Mouse (Mus musculus): ENCODE results near the gene Rft1.

Rft1 gene

DNA sequence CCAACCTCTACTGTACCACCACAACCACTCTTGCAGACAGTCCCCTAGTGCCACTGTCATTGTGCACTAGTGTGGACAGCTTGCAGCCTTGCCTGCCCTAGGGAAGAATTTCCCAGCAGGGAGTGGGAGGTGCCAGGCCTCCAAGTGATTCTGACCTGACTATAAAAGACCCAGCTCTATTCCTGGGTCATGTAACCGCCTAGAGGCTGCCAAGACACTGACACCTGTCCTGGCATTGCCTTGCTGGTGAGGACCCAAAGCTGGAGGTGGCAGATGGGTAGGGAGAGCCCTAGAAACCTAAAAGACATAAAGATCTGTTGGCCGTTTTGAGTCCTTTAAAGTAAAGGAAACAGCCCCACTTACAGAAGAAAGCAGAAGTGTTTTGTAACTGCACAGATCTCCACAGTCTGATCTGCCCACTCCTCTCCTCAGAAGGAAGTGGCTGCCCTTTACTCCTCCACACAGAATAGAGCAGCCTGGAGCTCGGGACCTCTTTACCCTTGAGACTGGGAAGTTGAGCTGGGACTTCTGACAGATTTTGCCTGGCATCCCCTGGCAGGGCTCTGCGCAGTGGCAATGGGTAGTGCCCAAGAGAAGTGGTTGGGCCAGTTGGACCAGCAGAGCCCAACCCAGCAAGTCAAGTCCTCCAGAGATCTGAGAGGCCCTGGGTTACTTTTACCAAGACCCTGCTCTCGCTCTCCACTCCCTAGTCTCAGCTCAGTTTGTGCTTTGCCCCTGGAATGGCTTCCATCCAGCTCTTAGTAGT, 23.2 kb upstream of the Rft1 start:
- no peak for DNase-seq (ENCODE audit: extremely low spot score)

DNA sequence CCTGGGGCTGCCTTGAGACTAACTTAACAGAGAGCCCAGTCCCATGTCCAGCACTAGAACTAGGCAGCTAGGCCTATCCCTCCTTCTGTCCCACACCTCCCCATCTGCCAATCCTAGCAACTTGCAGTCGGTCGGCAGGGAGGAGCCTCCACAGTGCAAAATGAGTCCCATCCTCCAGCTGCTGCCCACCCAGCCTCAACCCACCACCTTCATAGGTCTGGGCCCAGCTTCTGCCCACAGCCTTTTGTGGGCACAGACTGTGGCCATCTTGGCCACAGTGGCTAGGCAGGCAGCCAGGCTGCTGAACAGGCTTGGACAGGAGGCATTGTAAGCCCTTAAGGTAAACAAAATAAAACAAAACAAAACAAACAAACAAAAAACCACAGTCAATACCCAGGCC, 22.3 kb upstream of the Rft1 start:
- no peak for DNase-seq (ENCODE audit: extremely low spot score)

DNA sequence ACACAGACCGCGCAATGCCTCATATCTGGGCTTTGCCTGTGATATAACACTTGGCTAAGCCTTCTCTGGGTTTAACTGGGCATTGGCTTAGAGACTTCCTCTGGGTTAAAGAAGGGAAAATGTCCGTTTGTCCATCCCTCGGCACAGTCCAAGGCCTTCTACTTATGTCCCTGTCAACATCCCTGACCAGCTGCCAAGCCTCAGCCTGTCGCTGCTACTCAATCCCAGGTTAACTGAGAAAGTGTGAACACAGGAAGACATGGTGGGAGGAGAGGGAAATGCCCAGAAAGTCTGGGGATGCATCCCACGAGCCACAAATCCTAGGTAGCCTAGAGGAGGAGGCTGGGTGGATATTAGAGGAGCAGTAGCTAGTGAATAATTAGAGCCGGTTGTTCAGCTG, 20.5 kb upstream of the Rft1 start:
- DNase-seq (ENCODE audit: extremely low spot score): no peak

DNA sequence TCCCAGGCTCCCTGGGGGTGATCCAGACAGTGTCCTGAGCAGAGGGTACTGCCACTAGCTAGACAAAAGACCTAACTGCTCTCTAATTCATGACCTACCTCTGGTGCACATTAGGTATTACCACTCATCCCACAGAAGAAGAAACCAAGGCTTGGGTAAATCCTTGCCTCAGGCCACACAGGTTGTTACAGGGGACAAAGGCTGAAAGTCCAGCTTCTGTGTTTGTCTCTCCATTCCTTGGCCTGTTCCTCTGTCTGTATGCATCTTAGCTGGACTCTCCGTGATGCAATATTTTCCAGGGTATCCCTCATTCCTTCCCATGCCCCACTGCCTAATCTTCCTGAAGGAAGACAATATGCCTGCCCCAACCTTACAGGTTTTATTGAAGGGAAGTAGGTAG, 19.7 kb upstream of the Rft1 start:
- DNase-seq (ENCODE audit: extremely low spot score): no peak

DNA sequence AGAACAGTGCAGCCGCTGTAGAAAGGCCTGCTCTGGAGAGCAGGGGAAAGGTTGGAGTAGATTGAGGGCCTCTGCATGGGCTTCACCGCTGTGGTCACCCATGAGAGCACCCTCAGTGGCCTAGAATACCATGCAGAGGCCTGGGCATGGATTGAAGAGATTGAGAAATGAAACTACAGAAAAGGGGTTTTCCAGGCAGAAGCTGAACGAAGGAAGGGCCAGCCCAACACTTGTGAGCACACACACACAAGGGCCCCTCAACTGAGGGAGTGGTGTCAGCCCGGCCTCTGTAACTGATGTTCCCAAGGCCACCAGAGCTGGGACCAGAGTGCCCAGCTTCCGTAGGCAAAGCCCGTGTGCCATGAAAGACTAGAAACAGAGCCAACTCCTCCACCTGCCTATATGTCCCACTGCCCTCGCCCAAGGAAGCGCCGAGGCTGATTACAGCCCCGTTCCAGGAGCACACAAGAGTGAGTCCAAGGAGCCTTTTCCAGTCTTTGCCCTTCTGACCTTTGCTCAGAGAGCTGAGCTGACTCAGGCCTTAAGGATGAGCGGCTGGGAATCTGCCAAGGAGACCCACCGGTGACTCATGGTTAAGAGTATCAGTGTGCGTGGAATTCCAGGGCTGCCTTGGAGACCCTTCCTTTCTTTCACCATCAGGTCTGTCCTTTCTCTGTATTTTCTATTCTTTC, 18.8 kb upstream of the Rft1 start:
- no peak for DNase-seq (ENCODE audit: extremely low spot score)

DNA sequence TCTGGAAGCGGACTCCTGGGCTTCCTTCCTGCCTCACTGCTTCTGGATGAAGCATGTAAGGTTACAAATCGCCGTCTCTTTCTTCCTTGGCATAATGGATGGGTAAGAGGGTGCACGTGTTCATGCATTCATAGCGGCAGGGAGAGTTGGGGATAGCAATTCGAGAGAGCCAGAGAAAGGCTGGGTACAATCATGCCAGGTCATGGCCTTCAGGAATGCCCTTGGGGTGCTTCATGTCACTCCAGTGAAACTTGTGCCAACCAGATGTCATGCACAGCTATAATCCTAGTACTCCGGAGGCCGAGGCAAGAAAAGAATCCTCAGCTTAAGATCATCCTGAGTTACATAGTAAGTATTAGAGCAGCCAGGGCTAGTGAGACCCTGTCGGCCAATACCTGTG, 17.7 kb upstream of the Rft1 start:
- DNase-seq (ENCODE audit: extremely low spot score): no peak

DNA sequence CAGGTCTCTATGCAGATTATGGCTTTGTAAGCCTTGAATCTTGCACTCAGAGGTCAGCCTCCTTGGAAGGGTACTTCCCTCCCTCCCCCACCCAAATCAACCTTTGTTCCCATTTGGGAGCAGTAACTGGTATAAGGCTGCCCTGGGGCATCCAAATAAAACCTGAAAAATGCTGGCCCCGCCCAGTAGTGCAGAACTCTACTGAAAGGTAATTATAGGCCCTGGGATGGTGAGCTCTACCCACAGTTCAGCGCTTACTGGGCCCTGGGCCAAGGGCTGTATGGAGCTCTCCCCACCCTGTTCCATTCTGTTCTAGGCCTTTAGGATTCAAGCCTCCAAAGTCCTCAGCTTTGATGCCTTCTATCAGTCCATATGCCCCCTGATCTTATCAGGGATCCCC, 17.1 kb upstream of the Rft1 start:
- DNase-seq (ENCODE audit: extremely low spot score): no peak

DNA sequence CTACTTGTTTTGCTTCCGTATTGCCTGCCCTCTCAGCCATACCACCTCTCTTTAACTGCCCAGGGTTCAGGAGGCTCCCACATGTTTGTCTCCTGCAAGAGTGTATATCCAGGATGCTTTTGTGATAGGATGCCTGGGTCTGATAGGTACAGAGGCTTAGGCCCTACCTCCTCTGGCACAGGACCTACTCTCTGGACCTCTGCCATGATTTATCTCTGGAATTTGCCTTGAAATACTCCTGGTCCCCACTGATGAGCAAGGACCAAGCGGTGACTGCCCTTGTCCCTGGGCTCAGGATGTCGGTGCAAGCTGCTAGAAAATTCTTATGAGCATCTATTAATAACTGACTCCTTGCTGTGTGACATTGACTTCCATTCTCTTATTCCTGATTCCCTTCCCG, 16.2 kb upstream of the Rft1 start:
- DNase-seq (ENCODE audit: extremely low spot score): no peak

DNA sequence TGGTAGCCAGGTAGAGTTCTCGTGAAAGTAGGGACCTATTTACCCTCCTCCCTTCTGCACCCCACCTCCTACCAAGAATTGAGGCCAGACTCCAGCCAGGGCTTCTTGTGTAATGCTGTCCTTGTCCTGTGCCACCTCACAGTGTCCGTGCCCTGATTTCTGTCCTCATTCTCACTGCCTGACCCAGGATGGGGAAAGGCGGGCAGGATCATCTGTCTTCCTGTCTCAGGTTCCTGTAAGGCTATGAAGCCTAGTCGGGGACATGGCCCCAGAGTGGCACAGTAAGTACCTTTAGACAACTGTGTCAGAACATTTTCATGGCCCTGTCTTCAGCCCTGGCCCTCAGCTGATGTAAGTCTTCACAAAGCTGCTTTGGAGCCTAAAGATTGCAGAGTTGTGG, 15.5 kb upstream of the Rft1 start:
- DNase-seq (ENCODE audit: extremely low spot score): no peak

DNA sequence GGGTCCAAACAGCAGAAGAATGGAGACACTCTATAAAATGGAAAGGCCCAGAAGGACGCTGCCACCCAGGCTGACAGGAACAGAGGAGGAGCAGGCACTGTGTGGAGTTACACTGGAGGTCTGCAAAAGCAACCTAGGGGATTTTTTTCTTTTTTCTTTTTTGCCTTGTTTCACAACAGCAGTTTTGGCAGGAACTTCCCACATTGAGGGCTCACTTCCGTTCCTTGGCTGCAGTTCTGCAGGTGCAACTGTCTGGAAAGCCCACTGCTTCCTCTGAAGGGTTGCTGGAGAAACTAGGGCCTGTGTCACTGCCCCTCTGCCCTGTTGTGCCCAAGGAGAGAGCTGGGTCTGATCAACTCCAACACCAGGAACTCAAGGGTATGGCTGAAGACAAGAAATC, 12.4 kb upstream of the Rft1 start:
- DNase-seq (ENCODE audit: extremely low spot score): no peak

DNA sequence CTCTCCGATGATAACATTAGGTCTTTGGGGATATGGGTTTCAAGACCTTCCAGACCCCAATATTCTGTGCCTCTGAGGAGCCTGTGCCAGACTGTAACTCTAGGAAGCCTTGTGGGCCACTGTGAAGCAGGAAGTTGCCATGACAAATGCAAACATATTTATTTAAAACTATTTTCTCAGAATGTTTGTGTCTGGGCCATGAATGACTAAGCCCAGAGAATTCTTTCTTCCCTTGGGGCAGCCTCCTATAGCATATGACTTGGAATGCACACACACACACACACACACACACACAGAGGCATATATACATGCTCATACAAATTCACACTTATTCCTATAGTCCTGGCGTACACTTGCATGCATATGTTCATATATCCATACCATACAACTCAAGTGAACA, 10.1 kb upstream of the Rft1 start:
- no peak for DNase-seq (ENCODE audit: extremely low spot score)

DNA sequence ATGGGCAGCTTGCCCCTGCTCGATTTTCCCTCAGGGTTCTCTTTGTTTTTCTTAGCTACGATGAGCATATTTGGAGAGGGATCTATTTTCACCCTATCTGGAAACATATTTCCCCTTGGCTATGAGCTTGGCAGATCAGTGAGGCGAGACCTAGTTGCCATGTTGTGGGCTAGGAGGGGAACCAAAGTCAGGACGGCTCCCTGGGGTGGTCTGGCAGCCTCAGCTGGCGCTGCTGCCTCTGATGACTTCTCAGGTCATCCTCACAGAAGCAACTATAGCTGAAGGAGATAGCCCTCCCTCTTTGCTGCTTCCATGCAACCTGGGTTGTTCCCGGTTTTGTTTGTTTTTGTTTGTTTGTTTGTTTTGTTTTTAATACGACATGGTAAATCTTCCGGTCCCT, 9.1 kb upstream of the Rft1 start:
- no peak for DNase-seq (ENCODE audit: extremely low spot score)

DNA sequence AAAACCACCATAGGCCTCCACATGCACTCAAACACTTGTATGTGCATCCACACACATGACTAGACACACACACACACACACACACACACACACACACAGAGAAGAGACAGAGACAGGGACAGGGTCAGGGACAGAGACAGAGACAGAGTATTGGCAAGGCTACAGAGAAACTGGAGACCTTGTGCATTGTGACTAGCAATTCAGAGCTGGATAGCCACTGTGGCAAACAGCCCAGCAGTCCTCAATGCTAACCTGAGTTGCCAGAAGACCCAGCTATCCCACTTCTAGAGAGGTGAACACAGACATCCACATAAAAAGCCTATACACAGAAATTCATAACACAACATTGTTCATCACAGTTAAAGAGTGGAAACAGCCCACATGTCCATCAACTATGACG, 7.7 kb upstream of the Rft1 start:
- DNase-seq (ENCODE audit: extremely low spot score): no peak

DNA sequence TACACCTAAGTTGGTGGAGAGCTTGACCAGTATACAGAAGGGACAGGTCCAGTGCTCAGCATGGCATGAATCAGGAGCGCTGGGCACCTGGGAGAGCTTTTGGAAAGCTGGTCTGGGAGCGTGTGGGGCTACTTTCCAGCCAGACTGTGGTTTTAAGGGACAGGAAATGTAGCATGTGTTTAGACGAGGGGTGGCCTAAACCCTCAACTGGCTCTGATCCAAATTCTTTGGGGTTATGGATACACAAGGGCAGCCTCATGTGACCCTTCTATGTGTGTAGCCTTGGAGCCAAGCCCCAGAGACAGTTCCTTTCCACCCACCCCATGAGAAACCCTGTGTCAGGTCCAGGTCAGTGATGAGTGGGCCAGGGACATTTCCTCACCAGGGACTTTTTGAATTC, 5.7 kb upstream of the Rft1 start:
- no peak for DNase-seq (ENCODE audit: extremely low spot score)

DNA sequence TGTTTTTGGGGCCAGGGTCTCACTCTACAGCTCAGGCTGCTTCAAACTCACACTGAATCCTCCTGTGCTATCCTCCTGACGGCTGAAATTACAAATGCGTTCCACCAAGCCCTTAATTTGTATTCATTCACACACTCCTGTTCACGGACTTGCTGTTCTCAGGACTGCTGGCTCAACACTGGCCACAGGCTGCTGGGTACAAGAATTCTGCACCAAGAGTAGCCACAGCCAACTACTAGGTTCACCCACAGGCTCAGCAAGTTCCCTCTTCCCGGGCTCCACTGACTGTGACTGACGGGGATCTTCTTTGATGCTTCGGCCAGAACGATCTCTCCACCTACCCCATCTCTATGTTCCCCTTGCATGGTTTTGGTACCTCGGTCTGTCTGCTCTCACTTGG, 4.4 kb upstream of the Rft1 start:
- no peak for DNase-seq (ENCODE audit: extremely low spot score)

DNA sequence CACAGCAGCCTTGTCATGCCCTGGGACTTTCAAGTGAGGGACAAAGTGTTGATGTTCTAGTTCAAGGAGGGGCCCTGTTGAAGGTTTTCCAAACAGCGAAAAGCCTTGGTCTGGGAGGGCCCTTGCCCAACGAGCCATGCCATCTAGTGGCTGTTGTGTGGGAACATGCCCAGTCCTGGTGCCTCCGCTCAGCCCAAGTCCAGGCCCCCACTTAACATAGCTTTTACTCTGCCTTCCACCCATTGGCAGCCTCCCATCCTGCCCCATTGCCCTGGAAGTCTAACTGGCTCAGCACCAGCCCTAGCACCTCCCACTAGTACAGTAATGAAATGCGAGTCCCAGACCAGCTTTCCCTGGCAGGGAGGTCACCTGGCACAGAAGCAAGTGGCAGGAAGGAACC, 3.2 kb upstream of the Rft1 start:
- no peak for DNase-seq (ENCODE audit: extremely low spot score)

DNA sequence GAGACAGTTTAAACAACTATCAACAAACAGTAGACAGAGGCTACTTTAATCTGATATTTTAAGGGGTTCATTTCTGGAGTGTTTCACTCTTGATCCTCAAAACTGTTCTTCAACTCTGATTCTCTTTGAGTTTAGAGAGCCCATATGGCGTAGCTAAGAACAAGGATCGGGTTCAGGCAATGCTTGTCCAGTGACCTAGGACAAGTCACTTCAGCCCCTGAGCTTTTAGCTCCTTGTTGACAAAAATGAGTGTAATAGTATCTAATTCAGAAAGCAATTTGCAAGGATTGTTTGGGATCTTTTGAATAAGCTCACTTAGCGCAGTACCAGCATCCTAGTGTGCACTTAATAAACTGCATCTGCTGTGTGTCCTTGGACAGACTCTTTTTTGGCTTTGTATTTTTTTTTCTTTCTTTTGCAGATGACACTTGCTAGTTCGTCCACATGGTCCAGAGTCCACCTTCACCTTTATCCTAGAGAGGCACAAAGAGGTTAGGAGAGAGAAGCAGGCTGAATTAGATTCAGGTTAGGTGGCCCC, 600 bp downstream of the Rft1 start:
- DNase-seq (ENCODE audit: extremely low spot score): no peak

DNA sequence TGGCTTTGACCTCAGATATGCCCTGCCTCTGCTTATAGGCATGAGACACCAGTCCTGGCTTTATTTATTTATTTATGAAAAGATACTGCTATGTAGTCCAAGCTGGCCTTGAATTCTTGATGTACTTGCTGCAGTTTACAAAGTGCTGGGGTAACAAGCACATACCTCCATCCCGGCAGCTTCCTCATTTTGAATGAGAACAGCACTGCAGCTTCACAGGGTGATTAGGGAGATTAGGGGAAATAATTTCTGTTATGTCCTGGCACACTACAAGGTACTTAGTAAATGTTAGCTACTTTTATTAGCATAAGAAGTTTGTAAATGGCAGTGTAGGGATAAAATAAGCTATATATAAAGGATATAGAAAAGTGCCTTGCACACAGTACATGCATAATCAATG, 1.4 kb downstream of the Rft1 start:
- DNase-seq (ENCODE audit: extremely low spot score): no peak

DNA sequence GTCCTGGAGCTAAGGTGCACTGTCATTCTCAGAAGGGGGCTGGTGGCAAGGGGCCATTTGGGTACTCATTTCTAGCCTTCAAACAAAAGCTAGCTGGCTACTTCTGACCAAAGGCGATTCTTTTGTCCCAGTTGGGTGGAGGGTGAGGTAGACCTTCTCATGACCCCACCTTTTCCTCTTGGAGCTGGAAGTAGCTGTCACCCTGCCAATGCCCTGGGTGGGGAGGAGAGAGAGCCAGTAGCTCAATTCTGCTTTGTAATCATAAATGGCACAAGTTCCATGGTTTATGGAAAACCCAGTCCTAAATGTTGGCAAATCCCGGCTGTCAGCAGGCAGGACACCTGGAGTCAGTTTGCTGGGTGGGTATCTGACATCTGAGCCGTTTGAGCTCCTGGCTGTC, 11.9 kb downstream of the Rft1 start:
- no peak for DNase-seq (ENCODE audit: extremely low spot score)

DNA sequence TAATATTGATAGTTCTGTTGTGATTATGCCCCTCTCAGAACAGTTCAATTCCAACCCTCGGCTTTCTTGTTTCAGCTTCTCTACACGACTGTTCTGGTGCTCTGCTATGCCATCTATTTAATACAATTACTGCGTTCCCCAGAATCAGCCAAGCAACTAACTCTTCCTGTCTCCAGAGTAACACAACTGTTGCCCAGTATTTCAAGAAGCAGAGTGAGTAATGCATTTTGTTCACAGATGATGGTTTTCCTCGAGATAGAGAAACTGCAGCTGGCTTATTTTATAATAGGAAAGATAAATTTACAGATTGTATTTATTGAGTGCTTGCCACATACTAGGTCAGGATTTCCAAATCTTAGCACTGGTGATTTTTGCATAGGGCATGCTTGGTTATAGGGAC, 12.4 kb downstream of the Rft1 start:
- no peak for DNase-seq (ENCODE audit: extremely low spot score)

DNA sequence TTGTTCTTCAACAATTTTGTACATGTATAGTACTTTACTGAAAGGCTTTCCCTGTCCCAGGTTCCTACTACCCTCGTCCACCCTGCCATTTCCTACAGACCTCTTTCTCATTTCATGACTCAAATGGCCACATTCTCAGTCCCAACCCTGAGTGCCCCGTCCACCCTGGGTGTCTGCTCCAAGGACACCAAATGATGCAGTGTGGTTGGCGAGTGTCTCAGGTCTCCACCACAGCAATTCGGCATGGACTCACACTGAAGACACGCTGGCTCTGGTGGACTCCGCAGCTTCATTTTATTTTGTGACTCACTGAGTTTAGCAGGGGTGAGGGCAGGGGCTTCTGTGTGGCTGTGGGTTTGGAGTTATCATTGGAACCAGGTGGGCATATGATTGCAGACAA, 16.0 kb downstream of the Rft1 start:
- DNase-seq (ENCODE audit: extremely low spot score): no peak

DNA sequence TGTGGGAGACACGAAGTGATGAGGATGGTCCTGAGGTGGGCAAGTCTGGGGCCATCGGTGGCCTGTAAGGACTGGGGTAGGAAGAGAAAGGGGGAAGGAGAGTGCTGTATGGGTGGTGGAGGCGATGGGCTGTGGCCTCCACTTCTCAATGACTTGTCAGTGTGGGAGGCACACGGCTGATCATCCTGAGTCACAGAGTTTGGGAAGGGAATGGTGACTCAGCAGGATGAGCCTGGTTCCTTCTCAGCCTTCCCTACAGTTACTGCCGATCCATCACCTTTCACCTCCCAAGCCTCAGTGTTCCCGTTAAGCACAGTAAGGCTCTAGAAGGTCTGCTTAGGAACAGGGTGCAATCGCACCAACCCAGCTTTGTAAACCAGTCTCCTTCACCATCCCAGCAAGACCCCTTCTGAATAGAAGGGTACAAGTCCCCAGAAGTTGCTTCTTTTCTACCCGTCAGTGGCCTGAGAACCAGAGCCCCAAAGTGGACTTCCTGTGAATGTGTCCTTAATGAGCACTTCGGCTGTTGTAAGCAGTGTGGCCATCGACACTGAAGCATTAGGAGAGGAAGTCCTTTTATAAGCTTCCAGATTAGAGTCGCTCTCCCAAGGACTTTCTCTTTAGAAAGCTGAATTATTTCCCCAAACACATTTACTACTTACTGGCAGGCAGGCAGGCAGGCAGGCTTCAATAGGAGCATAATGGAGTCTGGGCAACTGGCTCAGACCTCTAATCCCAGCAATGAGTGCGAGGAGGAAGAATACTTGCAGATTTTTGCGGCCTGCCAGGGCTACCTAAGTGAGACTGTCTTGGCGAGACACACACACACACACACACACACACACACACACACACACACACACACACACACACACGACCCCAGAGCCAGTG, 17.2 kb downstream of the Rft1 start:
- DNase-seq (ENCODE audit: extremely low spot score): no peak

DNA sequence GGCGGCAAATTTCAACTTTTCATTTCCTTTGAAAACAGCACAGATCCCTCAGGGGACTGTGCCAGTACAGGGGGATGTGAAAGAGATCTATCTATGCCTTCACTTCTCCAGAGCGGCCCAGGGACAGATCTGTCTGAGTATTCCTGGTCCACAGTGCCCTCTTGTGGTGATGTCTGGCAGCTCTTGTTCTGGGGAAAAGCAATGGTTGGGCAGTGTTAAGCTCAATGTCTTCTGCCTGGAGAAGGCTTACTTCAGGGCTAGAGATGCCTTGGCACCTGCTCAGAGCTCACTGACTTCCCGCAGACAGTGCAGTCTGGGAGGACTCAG, 17.8 kb downstream of the Rft1 start:
- peak; percentile 85 for DNase-seq (ENCODE audit: extremely low spot score)

Data from embryo, embryonic 9.5 days (tissue).